ENCODE assay signal across 27 mouse cellular contexts in genomic region chr10:37788049-37788448, GRCm38 (mm10).
DNase-seq lines count a peak whose midpoint lies in the region; ATAC-seq and TF ChIP-seq lines count a peak whose summit lies in the region.
"Had no signal": no experiment of that assay in that cellular context is flagged by ENCODE, and none has a peak within 500 bp of the region (broad histone marks: within the 10 kb centered on the region; RNA-seq: fewer than 3 reads in every experiment).

No protein-coding gene starts in this region.

- TF ChIP-seq CTCF in hindbrain, postnatal 0 days (IDR thresholded peaks at IDR 0.05; ENCODE audit: low read depth): no peak

- no peaks in the 10 kb centered on the region for H3K27me3 ChIP-seq in hindbrain, postnatal 0 days (ENCODE audit: insufficient read depth, low read length)
- no peaks in the 10 kb centered on the region for H3K27me3 ChIP-seq in hindbrain, embryonic 13.5 days
- H3K27me3 ChIP-seq in forebrain, embryonic 10.5 days (ENCODE audit: poor library complexity, severe bottlenecking): no peaks in the 10 kb centered on the region
- H3K27me3 ChIP-seq: heart, embryonic 15.5 days; limb, embryonic 13.5 days; midbrain, embryonic 15.5 days had no signal

- H3K9me3 ChIP-seq in hindbrain, postnatal 0 days (ENCODE audit: low read length): no peaks in the 10 kb centered on the region
- no peaks in the 10 kb centered on the region for H3K9me3 ChIP-seq in hindbrain, embryonic 13.5 days
- H3K9me3 ChIP-seq in forebrain, embryonic 10.5 days: peaks cover 3% of the 10 kb centered on the region; the same call in 1 of the 2 replicates
- H3K9me3 ChIP-seq: heart, embryonic 10.5 days; heart, embryonic 15.5 days; limb, embryonic 13.5 days; midbrain, embryonic 15.5 days had no signal

- H3K36me3 ChIP-seq in hindbrain, postnatal 0 days (ENCODE audit: insufficient read depth, low read length): no peaks in the 10 kb centered on the region
- no peaks in the 10 kb centered on the region for H3K36me3 ChIP-seq in hindbrain, embryonic 13.5 days
- no peaks in the 10 kb centered on the region for H3K36me3 ChIP-seq in forebrain, embryonic 10.5 days (replicated peaks)
- H3K36me3 ChIP-seq: heart, embryonic 10.5 days; heart, embryonic 15.5 days; limb, embryonic 13.5 days; midbrain, embryonic 15.5 days had no signal

- H3K9ac ChIP-seq in hindbrain, postnatal 0 days (replicated peaks; ENCODE audit: low read length): no peak overlapping the region
- no peak overlapping the region for H3K9ac ChIP-seq in hindbrain, embryonic 13.5 days
- H3K9ac ChIP-seq: heart, embryonic 15.5 days; limb, embryonic 13.5 days; midbrain, embryonic 15.5 days had no signal

- no peak overlapping the region for H3K27ac ChIP-seq in hindbrain, postnatal 0 days
- no peak overlapping the region for H3K27ac ChIP-seq in hindbrain, embryonic 13.5 days
- H3K27ac ChIP-seq in forebrain, embryonic 10.5 days: no peak overlapping the region
- H3K27ac ChIP-seq: heart, embryonic 10.5 days; heart, embryonic 15.5 days; limb, embryonic 13.5 days; macrophage; midbrain, embryonic 15.5 days; stomach, postnatal 0 days had no signal

- DNase-seq in hindbrain, postnatal 0 days (ENCODE audit: low spot score): peak; percentile 18
- peak; percentile 4 for DNase-seq in lung, postnatal 36 days
- DNase-seq in lung, postnatal 4 days: no peak
- peak; percentile 18 for DNase-seq in cerebellum, adult 9-10 months
- DNase-seq in cerebellum, postnatal 36 days: peak; percentile 31 to 41
- DNase-seq in MN1 (ENCODE audit: low spot score): no peak
- DNase-seq in forebrain, embryonic 10.5 days (ENCODE audit: extremely low spot score, low spot score): no peak
- DNase-seq: adrenal gland, postnatal 25 days; gastrocnemius, postnatal 25 days; heart, adult 11 months; kidney, adult 9 months; kidney, postnatal 10 days; layer of hippocampus, adult 9-11 months; right cerebral cortex, postnatal 4 days; thymus, adult 18-20 months; thymus, postnatal 25 days had no signal

- WGBS in hindbrain, postnatal 0 days: 80% methylated on average over 5 of the region's 5 CpGs
- 87% methylated on average over 5 of the region's 5 CpGs for WGBS in hindbrain, embryonic 13.5 days
- 93% methylated on average over 5 of the region's 5 CpGs for WGBS in forebrain, embryonic 10.5 days

- no peak overlapping the region for H3K4me3 ChIP-seq in hindbrain, postnatal 0 days (ENCODE audit: low read length)
- H3K4me3 ChIP-seq in hindbrain, embryonic 13.5 days: no peak overlapping the region
- H3K4me3 ChIP-seq in forebrain, embryonic 10.5 days: no peak overlapping the region
- H3K4me3 ChIP-seq: heart, embryonic 10.5 days; heart, embryonic 15.5 days; limb, embryonic 13.5 days; midbrain, embryonic 15.5 days had no signal

- H3K4me1 ChIP-seq in hindbrain, postnatal 0 days (ENCODE audit: insufficient read depth, low read length): no peaks in the 10 kb centered on the region
- H3K4me1 ChIP-seq in hindbrain, embryonic 13.5 days (replicated peaks): no peaks in the 10 kb centered on the region
- H3K4me1 ChIP-seq in forebrain, embryonic 10.5 days: no peaks in the 10 kb centered on the region
- H3K4me1 ChIP-seq: heart, embryonic 10.5 days; heart, embryonic 15.5 days; limb, embryonic 13.5 days; midbrain, embryonic 15.5 days had no signal

- H3K4me2 ChIP-seq in hindbrain, postnatal 0 days (ENCODE audit: low read depth, low read length): no peak overlapping the region
- H3K4me2 ChIP-seq in hindbrain, embryonic 13.5 days: no peak overlapping the region
- H3K4me2 ChIP-seq: heart, embryonic 15.5 days; limb, embryonic 13.5 days; liver, embryonic 11.5 days; midbrain, embryonic 15.5 days had no signal

- ATAC-seq in hindbrain, postnatal 0 days: no peak
- ATAC-seq in hindbrain, embryonic 13.5 days (ENCODE audit: low FRiP score): no peak
- ATAC-seq: CD4-positive, CD25-positive, alpha-beta regulatory T cell, adult 4 months; forebrain, embryonic 14.5 days; intestine, embryonic 16.5 days; midbrain, embryonic 15.5 days had no signal

Comparison
In these comparisons a context has a peak if more than half of its experiments do, and no peak if none do; other contexts are left out.
1. DNase-seq: peak in hindbrain, postnatal 0 days (single experiment), lung, postnatal 36 days (single experiment), cerebellum, adult 9-10 months (single experiment) and cerebellum, postnatal 36 days (2 of 2); none in lung, postnatal 4 days (0 of 2), MN1 (single experiment) and forebrain, embryonic 10.5 days (single experiment).